Mouse (Mus musculus) adrenal gland, adult 2 months (tissue): ENCODE data around the gene Hsf4. TPM values are rescaled to one million over a fixed set of nuclear protein-coding genes. Genes with fewer than 3 reads are reported as not detected.
A peak's percentile ranks its signal among the peaks of the same experiment; 100 is the strongest.

ENCODE experiments used
- DNase-seq: peaks from one replicate; pipeline ENCODE4 v3.0.0; 2021
- microRNA-seq, 2 experiments: library from miRNA; unstranded; fragments of <30 nt; microRNA quantifications; one replicate each; pipeline ENCODE4 v1.2.0; 2021
- polyA plus RNA-seq: library from polyadenylated mRNA; depleted of rRNA; stranded (reverse); fragments of >200 nt; gene quantifications from 2 replicates; pipeline ENCODE4 v1.2.3, GENCODE M21; 2012; rRNA removed
- total RNA-seq, 2 experiments: library from RNA; stranded (reverse); gene quantifications; 2 replicates each; pipeline ENCODE4 v1.2.3; 2021

The Hsf4 gene
- total and polyA plus RNA-seq, 3 experiments, result 1.8 to 2.3 (median 2.3) TPM

DNA sequence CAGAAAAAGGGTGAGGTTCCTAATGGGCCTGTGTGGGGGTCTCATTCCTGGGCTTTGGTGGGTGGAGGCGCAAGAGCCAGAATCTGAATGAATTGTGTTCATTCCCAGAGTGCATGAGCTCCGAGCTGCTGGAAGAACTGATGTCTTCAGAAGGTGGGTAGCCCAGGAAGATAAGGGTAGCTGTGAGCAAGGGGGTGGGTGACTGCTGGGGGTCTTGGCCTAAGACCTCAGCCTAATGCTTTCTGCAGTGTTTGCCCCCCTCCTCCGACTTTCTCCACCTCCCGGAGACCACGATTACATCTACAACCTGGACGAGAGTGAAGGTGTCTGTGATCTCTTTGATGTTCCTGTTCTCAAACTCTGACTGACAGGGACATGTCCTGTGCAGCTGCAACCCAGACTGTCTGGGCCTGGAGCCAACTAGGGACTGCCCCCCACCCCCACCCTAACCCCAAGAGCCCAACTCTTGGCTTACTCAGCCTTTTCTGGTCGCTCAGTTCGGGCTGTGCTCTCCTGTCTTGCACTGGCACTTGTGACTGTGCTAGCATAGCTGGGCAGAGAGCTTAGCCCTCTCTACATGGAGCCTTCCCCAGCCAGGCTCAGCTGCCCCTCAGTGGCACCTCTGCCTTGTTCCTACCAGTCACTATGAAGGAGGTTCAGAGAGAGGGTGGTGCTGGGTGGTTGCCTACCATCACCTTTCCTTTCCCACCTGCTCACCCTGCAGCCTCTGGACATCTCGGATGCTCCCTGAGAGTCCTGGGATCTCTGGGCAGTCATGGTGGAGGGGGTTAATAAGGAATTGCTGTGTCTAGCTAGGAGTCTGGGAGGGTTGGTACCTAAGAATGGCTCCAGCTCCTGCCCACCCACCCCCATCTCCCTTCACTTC, 35.0 kb downstream of the Hsf4 start:
- DNase-seq, result no peak

DNA sequence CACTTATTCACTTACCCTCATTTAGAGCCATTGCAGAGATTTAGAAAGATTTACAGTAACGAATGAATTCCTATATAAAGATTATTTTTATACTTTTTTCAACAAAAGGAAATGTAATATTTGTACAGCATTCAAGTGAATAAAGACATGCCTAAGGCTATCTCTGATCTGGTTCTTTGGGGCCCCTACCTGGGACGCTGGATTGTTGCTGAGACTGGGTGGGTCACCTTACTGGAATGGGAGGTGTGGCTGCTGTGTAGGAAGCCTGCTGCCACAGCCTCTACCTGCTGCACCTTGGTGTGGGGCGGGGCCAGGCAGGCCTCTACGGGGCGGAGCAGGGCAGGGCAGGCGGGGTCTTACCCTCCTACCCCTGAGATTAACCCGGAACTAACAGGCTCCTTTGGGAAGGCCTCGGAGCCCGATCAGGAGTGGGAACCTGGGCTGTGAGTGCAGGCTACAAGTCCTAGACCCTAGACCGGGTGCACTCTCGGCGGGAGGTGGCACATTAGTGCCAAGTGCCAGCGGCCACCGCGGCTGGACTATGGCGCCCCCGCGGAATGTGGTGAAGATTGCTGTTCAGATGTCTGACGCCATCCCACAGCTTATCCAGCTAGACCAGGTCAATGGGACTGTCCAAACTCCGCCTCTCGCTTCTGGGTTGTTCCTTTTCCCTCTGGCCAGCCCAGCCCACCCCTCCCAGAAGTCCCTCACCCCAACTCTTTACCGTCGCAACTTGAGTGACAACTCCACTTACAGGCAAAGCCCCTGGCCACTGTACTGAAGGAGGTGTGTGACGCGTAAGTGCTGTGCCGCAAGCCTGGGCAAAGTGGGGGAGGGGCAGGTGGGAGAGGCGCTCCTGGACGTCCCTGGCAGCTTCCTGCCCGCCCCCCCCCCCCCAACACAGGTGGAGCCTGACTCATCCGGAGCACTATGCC, 35.9 kb downstream of the Hsf4 start, which contains the start of gene Elmo3:
Gene Elmo3 (plus strand): TSS at position 391 of the 935 bp plus-strand sequence.
- peak; percentile 82 for DNase-seq

DNA sequence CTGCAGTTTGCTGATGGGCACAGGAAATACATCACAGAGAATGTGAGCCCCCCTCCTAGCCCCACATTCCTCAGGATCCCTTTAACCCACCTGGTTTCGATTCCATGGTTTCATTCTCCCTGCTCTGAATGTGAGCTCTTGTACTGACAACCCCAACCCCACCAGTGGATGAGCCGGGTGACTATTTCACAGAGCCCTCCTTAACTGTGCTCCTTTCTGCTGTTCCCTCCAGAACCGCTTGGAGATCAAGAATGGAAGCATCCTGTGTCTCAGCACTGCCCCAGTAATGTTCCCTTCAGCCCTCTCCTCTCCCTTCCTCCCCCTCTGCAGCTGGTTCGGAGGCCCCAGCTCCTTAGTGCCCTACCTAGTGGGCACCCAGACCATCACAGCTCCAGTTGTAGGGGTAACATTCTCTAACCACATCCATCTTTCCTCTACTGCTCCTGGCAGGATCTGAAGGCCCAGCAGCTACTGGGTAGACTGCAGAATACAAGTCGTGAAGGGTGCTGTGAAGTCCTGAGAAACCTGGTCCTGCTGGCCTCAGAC, 36.6 kb downstream of the Hsf4 start:
- no peak for DNase-seq

DNA sequence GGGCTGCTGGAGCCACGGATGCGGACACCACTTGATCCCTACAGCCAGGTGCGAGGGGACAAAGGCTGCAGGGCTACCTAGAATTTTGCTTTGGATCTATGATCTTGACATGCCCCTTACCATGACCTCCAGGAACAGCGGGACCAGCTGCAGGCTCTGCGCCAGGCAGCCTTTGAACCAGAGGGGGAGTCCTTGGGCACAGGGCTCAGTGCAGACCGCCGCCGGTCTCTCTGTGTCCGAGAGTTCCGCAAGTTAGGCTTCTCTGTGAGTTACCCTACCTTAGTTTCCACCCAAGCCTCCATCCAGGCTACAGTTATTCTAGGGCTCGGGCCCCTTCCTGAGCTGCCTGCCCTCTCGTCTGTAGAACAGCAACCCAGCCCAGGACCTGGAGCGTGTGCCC, 38.1 kb downstream of the Hsf4 start:
- no peak for DNase-seq

DNA sequence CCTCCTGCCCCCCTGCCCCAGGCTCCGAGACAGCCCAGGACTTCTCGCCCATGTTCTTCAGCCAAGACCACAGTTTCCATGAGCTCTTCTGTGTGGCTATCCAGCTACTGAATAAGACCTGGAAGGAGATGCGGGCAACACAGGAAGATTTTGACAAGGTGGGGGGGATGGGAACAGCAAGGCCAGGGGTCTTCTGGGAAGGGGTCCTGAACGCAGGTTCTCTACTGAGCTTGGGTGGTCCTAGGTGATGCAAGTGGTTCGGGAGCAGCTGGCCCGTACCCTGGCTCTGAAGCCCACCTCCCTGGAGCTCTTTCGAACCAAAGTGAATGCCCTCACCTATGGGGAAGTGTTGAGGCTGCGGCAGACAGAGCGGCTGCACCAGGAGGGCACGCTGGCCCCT, 38.8 kb downstream of the Hsf4 start:
- no peak for DNase-seq

DNA sequence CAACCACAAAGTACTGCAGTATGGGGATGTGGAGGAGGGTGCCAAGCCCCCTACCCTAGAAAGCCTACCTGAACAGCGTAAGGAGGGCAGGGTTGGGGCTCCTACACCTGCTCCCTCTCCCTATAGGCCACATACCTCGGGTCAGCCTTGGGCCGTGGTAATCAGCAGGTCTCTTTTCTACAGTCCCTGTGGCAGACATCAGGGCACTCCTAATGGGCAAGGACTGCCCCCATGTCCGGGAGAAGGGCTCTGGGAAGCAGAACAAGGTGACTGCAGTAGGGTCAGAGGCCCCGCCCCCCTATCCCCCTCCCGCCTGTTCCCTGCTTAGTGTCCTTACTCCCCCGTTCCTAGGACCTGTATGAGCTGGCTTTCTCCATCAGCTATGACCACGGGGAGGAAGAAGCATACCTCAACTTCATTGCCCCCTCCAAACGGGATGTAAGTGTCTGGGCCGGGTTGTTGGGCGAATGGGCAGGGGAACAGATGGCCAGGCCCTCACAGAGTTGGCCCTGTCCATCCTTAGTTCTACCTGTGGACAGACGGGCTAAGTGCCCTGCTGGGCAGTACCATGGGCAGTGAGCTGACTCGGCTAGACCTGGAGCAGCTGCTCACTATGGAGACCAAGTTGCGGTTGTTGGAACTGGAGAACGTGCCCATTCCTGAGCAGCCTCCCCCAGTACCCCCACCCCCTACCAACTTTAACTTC, 39.7 kb downstream of the Hsf4 start:
- no peak for DNase-seq

DNA sequence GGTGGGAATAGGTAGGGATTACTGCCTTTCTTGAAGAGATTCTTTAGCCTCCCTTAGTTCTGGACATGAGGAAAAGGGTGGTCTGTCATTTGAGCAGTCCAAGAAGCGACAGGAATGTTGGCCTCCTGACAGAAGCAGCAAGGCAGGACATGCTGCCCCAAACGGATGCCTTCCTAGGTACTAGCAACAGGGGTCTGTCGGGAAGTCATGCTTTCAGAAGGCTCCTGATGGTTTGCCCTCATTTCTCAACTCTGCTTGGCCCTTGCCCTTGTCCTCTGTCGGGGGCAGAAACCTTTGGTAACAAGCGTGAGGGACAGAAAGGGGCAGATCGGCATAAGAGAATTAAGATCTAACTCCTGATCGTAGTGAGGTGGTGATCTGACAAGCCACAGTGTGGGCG, 40.5 kb downstream of the Hsf4 start:
- DNase-seq, result no peak

DNA sequence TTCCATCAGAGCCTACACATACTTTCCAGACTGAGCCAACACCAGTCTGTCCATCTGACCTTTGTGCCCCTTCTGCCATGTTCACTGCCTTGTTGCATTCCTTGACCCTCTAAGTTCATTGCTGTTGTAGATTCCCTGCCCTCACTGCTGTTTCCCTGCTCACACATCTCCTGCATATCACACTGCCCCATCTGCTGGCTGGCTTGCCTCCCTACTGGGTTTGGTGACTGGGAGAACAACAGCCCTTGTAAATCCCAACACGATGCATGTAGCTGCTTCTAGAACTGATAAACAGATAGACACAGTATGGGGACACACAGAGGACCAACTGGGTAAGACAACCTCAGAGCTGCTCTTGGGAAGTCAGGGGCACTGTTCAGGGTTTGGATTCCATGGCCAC, 42.1 kb downstream of the Hsf4 start:
- DNase-seq, result no peak

DNA sequence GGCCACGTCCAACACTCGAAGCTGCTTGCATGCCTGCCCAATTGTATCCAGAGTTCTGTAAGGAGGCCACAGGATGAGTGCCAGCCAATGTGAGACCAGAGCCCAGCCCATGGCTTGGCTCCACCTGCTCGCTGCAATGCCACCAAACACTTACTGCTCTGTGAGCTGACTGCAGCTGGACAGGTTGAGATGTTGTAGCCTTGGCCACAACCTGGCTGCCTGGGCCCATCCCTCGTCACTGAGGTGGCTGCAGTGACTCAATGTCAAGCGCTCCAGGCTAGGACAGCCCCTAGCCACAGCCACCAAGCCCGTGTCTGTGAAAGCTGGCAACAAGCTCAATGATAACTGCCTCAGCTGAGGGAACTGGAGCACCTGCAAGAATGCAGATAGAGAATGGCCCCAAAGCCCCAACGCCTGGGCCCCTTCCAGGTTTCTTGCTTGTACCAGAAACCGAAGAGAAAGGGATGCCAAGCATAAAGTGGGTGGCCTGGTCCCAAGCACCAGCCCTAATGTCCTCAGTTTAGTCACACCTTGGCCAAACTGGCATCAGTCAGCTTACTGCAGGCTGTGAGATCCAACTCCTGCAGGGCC, 43.4 kb downstream of the Hsf4 start:
- DNase-seq, result no peak

DNA sequence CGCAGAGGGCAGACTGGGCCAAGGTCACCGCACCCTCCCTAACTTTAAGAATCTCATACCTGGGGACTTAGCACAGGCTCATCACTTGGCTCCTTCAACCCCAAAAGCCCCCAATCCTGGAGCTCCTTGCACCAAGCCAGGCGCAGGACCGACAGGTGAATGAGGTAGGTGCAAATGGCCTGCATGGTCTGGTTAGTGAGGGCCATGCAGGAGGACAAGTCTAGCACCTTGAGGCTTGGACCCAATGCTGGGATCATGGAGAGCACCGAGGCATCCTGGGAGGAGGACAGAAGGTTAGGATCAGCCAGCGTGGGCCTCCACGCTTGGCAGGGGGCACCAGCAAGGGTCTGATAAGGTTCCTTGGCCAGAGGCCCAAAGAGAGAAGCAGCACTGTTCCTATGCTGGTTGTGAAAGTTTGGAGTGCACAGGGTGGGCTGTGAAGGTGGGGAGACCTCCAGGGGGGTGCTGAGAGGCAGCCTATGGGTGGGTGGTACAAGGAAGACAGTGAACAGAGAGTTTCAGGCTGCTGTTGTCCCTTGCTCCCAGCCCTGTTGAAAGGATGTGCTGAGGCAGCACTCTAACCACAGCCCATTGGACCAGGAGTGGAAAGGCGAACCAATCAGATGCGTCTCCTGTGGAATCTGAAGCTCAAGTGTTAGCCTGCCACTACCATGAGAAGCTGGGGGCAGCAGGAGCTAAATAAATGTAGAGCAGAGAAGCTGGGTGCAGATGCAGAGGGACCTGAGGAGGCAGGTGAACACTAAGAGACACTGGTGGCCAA, 44.2 kb downstream of the Hsf4 start:
- no peak for DNase-seq

DNA sequence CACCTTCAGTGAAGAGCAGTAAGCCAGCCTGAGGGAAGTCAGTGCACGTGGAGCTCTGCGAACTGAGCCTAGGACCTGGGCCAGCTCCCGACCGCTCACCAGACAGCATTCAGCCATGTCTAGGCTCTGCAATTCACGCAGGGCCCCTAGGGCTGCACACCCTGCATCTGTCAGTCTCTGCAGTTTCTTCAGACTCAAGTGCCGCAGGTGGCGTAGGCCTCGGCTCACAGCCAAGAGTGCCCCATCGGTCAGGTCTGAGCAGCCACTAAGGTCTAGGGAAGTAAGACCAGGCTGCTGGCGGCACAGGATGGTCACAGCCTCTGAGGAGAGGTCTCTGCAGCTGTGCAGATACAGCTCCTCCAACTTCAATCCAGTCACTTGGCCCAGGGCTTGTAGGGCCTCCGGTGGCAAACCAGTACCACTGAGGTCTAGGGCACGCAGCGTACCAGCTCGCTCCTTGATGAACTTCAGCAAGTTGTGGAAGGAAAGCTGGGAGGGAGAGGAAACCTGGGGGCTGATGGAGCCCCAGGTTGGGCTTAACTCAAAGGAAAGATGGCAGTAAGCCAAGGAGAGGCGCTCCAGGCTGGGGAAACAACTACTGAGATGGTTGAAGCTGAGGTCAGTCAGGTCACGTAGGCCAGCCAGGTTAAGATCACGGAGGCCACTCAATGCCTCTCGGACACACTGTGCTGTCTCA, 45.6 kb downstream of the Hsf4 start:
- no peak for DNase-seq

DNA sequence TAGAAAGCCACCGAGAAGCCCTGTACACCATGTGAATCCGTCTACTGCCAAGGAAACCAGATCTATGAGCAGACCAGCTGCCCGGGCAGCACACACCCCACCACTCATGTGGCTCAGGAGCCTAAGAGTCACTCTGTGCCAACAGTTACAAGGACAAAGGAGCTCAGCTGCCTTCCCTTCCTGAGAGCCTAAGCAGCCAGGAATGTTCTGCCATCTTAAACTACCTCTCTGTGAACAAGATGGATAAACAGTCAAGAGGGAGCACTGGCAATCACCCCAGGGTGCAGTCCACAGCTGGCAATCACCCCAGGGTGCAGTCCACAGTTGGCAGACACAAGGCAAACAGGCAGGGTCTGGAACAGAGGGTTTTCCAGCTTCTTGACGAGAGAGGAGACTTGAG, 48.3 kb downstream of the Hsf4 start:
- peak; percentile 35 for DNase-seq

DNA sequence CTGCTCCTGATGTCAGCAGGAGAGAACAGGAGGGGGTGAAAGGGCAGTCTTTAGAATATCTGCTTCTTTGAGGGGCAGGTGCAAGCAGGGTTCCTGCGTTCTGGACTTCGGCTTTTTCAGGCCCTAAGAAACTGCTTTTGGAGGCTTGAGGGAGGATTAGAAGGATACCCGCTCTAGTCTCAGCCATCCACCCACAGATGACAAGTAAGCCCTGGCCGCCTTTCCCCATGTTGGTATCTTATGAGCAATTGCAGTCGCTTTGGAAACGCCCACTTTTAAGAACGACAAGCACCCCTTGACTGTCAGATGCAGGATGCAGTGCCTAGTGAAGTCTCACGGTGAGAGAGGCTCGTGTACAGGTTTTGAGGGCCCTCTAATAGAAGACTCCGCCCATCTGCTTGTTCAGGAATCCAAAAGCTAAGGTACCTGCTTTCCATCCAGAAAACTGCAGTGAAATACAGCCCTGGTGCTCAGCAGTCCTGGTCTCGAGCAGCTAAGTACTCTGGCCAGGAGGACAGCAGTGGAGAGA, 49.1 kb downstream of the Hsf4 start:
- no peak for DNase-seq

DNA sequence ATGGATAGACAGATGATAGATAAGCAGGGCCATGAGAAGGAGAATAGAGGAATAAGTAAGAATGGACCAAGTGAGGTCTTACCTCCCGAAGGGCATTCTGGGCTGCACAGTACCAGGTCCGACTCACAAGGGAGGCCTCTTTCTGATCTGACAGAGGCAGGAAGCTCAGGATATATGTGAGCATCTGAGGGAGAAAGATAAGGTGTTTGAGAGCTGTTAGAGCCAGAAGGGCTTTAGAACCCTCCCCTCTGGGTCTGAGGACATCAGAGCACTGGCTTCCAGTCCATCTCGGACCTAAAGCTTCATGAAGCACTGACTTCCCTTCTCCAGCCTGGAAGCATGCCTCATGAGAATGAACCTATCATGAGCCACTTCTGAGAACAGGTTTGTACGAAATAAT, 53.6 kb downstream of the Hsf4 start:
- DNase-seq, result no peak

Small RNA genes within 50 kb of the gene (microRNA-seq; reads per million reads assigned to microRNA genes)
- gene Gm27320 (0 reads per million in 2 experiments), gene Mir328 (2,710 to 3,451 reads per million in 2 experiments)

Other genes starting within 250 kb of the Hsf4 start
- gene Ces3a, start 221.2 kb upstream of the Hsf4 start, total RNA-seq, result 1 to 10 TPM in 1 of 2 experiments, under 1 TPM in 1; 0.59 to 3.4 TPM
- 0.63 TPM in 1 of 2 replicates, not detected in the other for gene Ces3a, start 221.2 kb upstream of the Hsf4 start, polyA plus RNA-seq
- gene Ces3b, start 186.0 kb upstream of the Hsf4 start, total RNA-seq, result 1 to 10 TPM in 1 of 2 experiments, not detected in 1; 2.0 TPM
- gene Ces3b, start 186.0 kb upstream of the Hsf4 start, polyA plus RNA-seq, result not detected in 2 replicates
- under 1 TPM in 1 of 2 experiments, not detected in 1; 0.12 TPM for gene Ces4a, start 138.0 kb upstream of the Hsf4 start, total RNA-seq
- gene Ces4a, start 138.0 kb upstream of the Hsf4 start, polyA plus RNA-seq, result 0.11 and 0.18 TPM in 2 replicates
- 10 to 100 TPM; 68.2 to 80.0 TPM for gene Cbfb, start 99.1 kb upstream of the Hsf4 start, total RNA-seq
- 9.3 and 14.3 TPM in 2 replicates for gene Cbfb, start 99.1 kb upstream of the Hsf4 start, polyA plus RNA-seq
- gene D230025D16Rik, start 44.7 kb upstream of the Hsf4 start, total RNA-seq, result 10 to 100 TPM; 20.9 to 30.6 TPM
- 19.3 and 21.5 TPM in 2 replicates for gene D230025D16Rik, start 44.7 kb upstream of the Hsf4 start, polyA plus RNA-seq
- gene B3gnt9, start 14.6 kb upstream of the Hsf4 start, total RNA-seq, result 1 to 10 TPM; 3.1 to 5.0 TPM
- gene B3gnt9, start 14.6 kb upstream of the Hsf4 start, polyA plus RNA-seq, result 15.2 and 28.9 TPM in 2 replicates
- 10 to 100 TPM; 11.7 to 12.4 TPM for gene Tradd, start 5.2 kb upstream of the Hsf4 start, total RNA-seq
- 26.3 and 26.5 TPM in 2 replicates for gene Tradd, start 5.2 kb upstream of the Hsf4 start, polyA plus RNA-seq
- gene Fbxl8, start 5.2 kb upstream of the Hsf4 start, total RNA-seq, result 1 to 10 TPM; 3.3 to 4.0 TPM
- 10.4 and 11.5 TPM in 2 replicates for gene Fbxl8, start 5.2 kb upstream of the Hsf4 start, polyA plus RNA-seq
- gene Nol3, start 6.3 kb downstream of the Hsf4 start, total RNA-seq, result 10 to 100 TPM in 1 of 2 experiments, 1 to 10 TPM in 1; 6.2 to 10.3 TPM
- gene Nol3, start 6.3 kb downstream of the Hsf4 start, polyA plus RNA-seq, result 4.4 and 5.3 TPM in 2 replicates
- gene 4931428F04Rik, start 20.1 kb downstream of the Hsf4 start, total RNA-seq, result 1 to 10 TPM; 1.8 to 3.4 TPM
- gene 4931428F04Rik, start 20.1 kb downstream of the Hsf4 start, polyA plus RNA-seq, result 3.4 and 4.1 TPM in 2 replicates
- gene Exoc3l, start 26.3 kb downstream of the Hsf4 start, total RNA-seq, result 10 to 100 TPM; 13.3 to 28.4 TPM
- gene Exoc3l, start 26.3 kb downstream of the Hsf4 start, polyA plus RNA-seq, result 34.8 and 55.8 TPM in 2 replicates
- gene E2f4, start 27.9 kb downstream of the Hsf4 start, total RNA-seq, result 10 to 100 TPM; 35.9 to 47.0 TPM
- gene E2f4, start 27.9 kb downstream of the Hsf4 start, polyA plus RNA-seq, result 94.8 and 108 TPM in 2 replicates
- gene Elmo3, start 35.8 kb downstream of the Hsf4 start, total RNA-seq, result 1 to 10 TPM; 5.3 to 6.5 TPM
- gene Elmo3, start 35.8 kb downstream of the Hsf4 start, polyA plus RNA-seq, result 14.2 and 15.4 TPM in 2 replicates
- gene Lrrc29, start 56.5 kb downstream of the Hsf4 start, total RNA-seq, result 1 to 10 TPM; 4.3 to 4.4 TPM
- gene Lrrc29, start 56.5 kb downstream of the Hsf4 start, polyA plus RNA-seq, result 8.8 and 11.1 TPM in 2 replicates
- gene Tmem208, start 56.6 kb downstream of the Hsf4 start, total RNA-seq, result 10 to 100 TPM; 53.7 to 71.4 TPM
- gene Tmem208, start 56.6 kb downstream of the Hsf4 start, polyA plus RNA-seq, result 82.8 and 84.1 TPM in 2 replicates
- gene Fhod1, start 78.2 kb downstream of the Hsf4 start, total RNA-seq, result 10 to 100 TPM in 1 of 2 experiments, 1 to 10 TPM in 1; 7.6 to 16.5 TPM
- 16.3 and 21.1 TPM in 2 replicates for gene Fhod1, start 78.2 kb downstream of the Hsf4 start, polyA plus RNA-seq
- gene Slc9a5, start 79.0 kb downstream of the Hsf4 start, total RNA-seq, result under 1 TPM; 0.55 to 0.86 TPM
- gene Slc9a5, start 79.0 kb downstream of the Hsf4 start, polyA plus RNA-seq, result 3.3 and 4.1 TPM in 2 replicates
- gene Plekhg4, start 103.5 kb downstream of the Hsf4 start, total RNA-seq, result under 1 TPM; 0.35 to 0.52 TPM
- gene Plekhg4, start 103.5 kb downstream of the Hsf4 start, polyA plus RNA-seq, result 0.20 and 0.58 TPM in 2 replicates
- not detected for gene Kctd19, start 143.7 kb downstream of the Hsf4 start, total RNA-seq
- 0.03 and 0.11 TPM in 2 replicates for gene Kctd19, start 143.7 kb downstream of the Hsf4 start, polyA plus RNA-seq
- 1 to 10 TPM; 2.7 to 3.0 TPM for gene Lrrc36, start 143.8 kb downstream of the Hsf4 start, total RNA-seq
- gene Lrrc36, start 143.8 kb downstream of the Hsf4 start, polyA plus RNA-seq, result 1.3 and 1.5 TPM in 2 replicates
- gene Tppp3, start 201.7 kb downstream of the Hsf4 start, total RNA-seq, result 10 to 100 TPM; 26.2 to 37.5 TPM
- 50.8 and 65.2 TPM in 2 replicates for gene Tppp3, start 201.7 kb downstream of the Hsf4 start, polyA plus RNA-seq
- 10 to 100 TPM; 13.8 to 19.2 TPM for gene Zdhhc1, start 227.1 kb downstream of the Hsf4 start, total RNA-seq
- 53.3 and 62.5 TPM in 2 replicates for gene Zdhhc1, start 227.1 kb downstream of the Hsf4 start, polyA plus RNA-seq
- gene Hsd11b2, start 249.0 kb downstream of the Hsf4 start, total RNA-seq, result under 1 TPM; 0.14 to 0.35 TPM
- gene Hsd11b2, start 249.0 kb downstream of the Hsf4 start, polyA plus RNA-seq, result 1.2 and 2.2 TPM in 2 replicates